Mouse (Mus musculus): ENCODE data around the gene Tlr5.

GRCm38 (mm10) chr1:182983496-182984127 lies 29.0 kb downstream of the Tlr5 start:
- no peak for TF ChIP-seq CTCF (IDR thresholded peaks at IDR 0.05 in 2 of 3, conservative IDR thresholded peaks at IDR 0.05 in 1 of 3; ENCODE audit: control insufficient read depth in 1 of 3, insufficient read depth in 1 of 3, low read depth in 2 of 3, low read length in 3 of 3, poor library complexity in 1 of 3, severe bottlenecking in 1 of 3)
- TF ChIP-seq NRF1 (IDR thresholded peaks at IDR 0.05; ENCODE audit: insufficient read depth, low read depth, low read length, poor library complexity, severe bottlenecking): no peak
- TF ChIP-seq TAL1 (IDR thresholded peaks at IDR 0.05; ENCODE audit: low read length): no peak
- TF ChIP-seq E2F4 (IDR thresholded peaks at IDR 0.05; ENCODE audit: borderline replicate concordance, low read depth, low read length): no peak
- TF ChIP-seq HCFC1 (IDR thresholded peaks at IDR 0.05; ENCODE audit: low read depth, low read length): no peak
- TF ChIP-seq UBTF (IDR thresholded peaks at IDR 0.05; ENCODE audit: borderline replicate concordance, insufficient read depth, low read depth, low read length): no peak
- TF ChIP-seq POLR2A (IDR thresholded peaks at IDR 0.05; ENCODE audit: control insufficient read depth in 1 of 2, insufficient read depth in 1 of 2, low read depth in 1 of 2, low read length in 2 of 2, poor library complexity in 1 of 2): no peak
- TF ChIP-seq ZMIZ1 (IDR thresholded peaks at IDR 0.05; ENCODE audit: low read depth, low read length): no peak
- TF ChIP-seq GABPA (IDR thresholded peaks at IDR 0.05; ENCODE audit: low read depth, low read length): no peak
- TF ChIP-seq MAZ (IDR thresholded peaks at IDR 0.05; ENCODE audit: low read depth, low read length): no peak
- TF ChIP-seq MAX (IDR thresholded peaks at IDR 0.05; ENCODE audit: low read length): no peak
- no peak for TF ChIP-seq CHD2 (IDR thresholded peaks at IDR 0.05; ENCODE audit: low read length)

Data from MEL (cell line).